Mouse (Mus musculus): ENCODE measurements around the gene Abcc8. TPM values are rescaled to one million over a fixed set of nuclear protein-coding genes. Genes with fewer than 3 reads are reported as not detected.
"Not testable (repeated sequence)": the region's sequence is repeated elsewhere in the genome, so short reads cannot be mapped to it uniquely, and the experiment has no call there.

The Abcc8 gene
- polyA plus RNA-seq, 1 experiment from 2014 or later = 5.3 TPM

DNA sequence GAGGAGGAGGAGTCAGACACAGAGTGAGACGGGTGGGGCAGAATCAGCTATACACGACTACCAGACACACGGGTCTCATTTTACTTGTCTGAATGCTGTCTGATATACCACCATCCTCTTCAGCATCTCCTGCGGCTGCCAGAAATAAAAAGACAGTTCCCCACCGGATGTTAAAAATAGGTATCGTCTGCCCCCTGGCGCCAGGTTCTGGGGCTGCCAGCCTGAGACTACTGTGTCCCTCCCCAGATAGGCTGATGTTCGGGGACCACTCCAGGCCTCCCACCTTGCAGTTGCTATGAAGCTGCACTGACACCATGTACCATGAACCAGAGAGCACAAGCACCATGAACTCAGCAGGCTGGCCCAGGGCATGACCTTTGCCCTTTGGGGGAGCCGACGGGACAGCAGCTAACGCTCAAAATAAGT is 24.2 kb upstream of the Abcc8 start:
- no peak overlapping the region for H3K9ac ChIP-seq (ENCODE audit: low read length)
- no peaks in the 10 kb centered on the region for H3K27me3 ChIP-seq (ENCODE audit: control insufficient read depth, insufficient read depth, low read length)
- no peak overlapping the region for H3K4me3 ChIP-seq (ENCODE audit: low read depth, low read length)
- peak; percentile 56 for DNase-seq (ENCODE audit: low spot score)
- no peak overlapping the region for H3K27ac ChIP-seq (ENCODE audit: low read depth, low read length)
- no peaks in the 10 kb centered on the region for H3K36me3 ChIP-seq (ENCODE audit: control insufficient read depth, insufficient read depth, low read length)
- no peaks in the 10 kb centered on the region for H3K4me1 ChIP-seq (ENCODE audit: control insufficient read depth, insufficient read depth, low read length)
- WGBS = 49% methylated on average over 11 of the region's 11 CpGs
- ATAC-seq (ENCODE audit: insufficient read depth, low FRiP score, low TSS enrichment) = no peak
- H3K9me3 ChIP-seq (ENCODE audit: control insufficient read depth, low read length) = no peaks in the 10 kb centered on the region
- H3K4me2 ChIP-seq (ENCODE audit: low read depth) = no peak overlapping the region

DNA sequence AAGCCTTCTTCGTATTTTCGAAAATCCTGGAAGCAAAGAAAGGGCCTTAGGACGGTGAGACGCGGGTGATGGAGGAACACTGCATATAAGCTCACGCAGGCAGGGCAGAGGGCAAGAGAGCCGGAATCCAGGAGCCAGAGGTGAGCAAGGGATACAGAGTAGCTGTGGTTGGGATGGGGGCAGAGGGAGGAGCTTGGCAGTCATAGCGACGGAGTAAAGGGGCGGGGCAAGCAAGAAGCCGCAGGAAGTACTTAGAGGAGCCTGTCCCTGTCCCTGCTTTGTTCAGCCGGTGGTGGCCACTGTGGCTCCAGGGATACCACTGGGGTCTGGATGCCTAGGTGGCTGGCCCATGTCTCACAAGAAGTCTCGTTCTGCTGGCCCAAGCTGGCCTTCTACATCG is 21.8 kb upstream of the Abcc8 start:
- Histone ChIP-seq H3K27ac (ENCODE audit: low read depth, low read length) (no peak overlapping the region), H3K4me3 (ENCODE audit: low read depth, low read length) (no peak overlapping the region), H3K4me1 (ENCODE audit: control insufficient read depth, insufficient read depth, low read length) (no peaks in the 10 kb centered on the region), H3K4me2 (ENCODE audit: low read depth) (no peak overlapping the region), H3K9me3 (ENCODE audit: control insufficient read depth, low read length) (no peaks in the 10 kb centered on the region), H3K27me3 (ENCODE audit: control insufficient read depth, insufficient read depth, low read length) (no peaks in the 10 kb centered on the region), H3K9ac (ENCODE audit: low read length) (peak overlapping the region; percentile 30), H3K36me3 (ENCODE audit: control insufficient read depth, insufficient read depth, low read length) (no peaks in the 10 kb centered on the region)
- ATAC-seq (ENCODE audit: insufficient read depth, low FRiP score, low TSS enrichment) (peak; percentile 55; the same call in 1 of the 2 replicates), DNase-seq (ENCODE audit: low spot score) (peak; percentile 70)
- 11% methylated on average over 14 of the region's 14 CpGs for WGBS

DNA sequence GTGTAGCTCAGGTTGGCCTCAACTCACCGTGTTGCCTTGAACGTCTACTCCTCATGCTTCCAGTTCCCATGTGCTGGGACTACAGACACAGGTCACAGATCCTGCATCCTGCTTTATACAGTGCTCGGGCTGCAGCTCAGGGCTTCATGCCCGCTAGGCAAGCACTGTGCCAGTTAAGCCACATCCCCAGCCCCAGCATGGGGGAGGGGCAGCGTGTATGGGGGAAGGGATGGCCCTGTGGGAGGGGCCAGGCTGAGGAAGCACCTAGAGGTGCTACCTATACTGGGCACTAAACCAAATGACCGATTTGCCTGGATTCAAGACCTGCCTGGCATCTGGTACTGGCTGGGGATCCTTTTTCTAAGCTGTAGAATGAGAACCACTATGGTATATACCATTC is 20.2 kb upstream of the Abcc8 start:
- 78% methylated on average over 6 of the region's 6 CpGs for WGBS
- no peak overlapping the region for H3K4me3 ChIP-seq (ENCODE audit: low read depth, low read length)
- no peak for DNase-seq (ENCODE audit: low spot score)
- no peak overlapping the region for H3K9ac ChIP-seq (ENCODE audit: low read length)
- no peaks in the 10 kb centered on the region for H3K9me3 ChIP-seq (ENCODE audit: control insufficient read depth, low read length)
- no peaks in the 10 kb centered on the region for H3K36me3 ChIP-seq (ENCODE audit: control insufficient read depth, insufficient read depth, low read length)
- H3K27me3 ChIP-seq (ENCODE audit: control insufficient read depth, insufficient read depth, low read length) = no peaks in the 10 kb centered on the region
- ATAC-seq (ENCODE audit: insufficient read depth, low FRiP score, low TSS enrichment) = no peak
- H3K4me2 ChIP-seq (ENCODE audit: low read depth) = no peak overlapping the region
- H3K4me1 ChIP-seq (ENCODE audit: control insufficient read depth, insufficient read depth, low read length) = no peaks in the 10 kb centered on the region
- H3K27ac ChIP-seq (ENCODE audit: low read depth, low read length) = no peak overlapping the region

DNA sequence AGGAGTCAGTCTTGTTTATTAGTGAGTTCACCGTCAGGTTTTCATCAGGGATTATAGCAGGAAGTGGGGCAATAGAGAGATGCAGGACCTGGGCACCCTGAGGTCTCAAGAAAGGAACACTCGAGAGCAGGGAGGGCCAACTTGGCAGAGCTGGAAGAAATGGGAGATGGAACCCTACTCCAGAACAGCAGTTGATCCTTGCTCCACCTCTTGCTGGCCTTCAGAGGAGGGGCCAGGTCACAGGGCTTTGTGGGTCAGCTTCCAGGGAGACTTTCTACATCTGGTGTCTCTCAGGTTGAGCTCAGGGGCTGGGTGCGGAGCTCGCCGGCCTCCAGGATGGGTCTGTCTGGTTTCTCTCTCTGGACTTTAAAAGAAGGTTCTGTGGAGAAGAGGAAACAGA is 15.5 kb upstream of the Abcc8 start:
- Histone ChIP-seq H3K27ac (ENCODE audit: low read depth, low read length) (no peak overlapping the region), H3K9me3 (ENCODE audit: control insufficient read depth, low read length) (no peaks in the 10 kb centered on the region), H3K36me3 (ENCODE audit: control insufficient read depth, insufficient read depth, low read length) (no peaks in the 10 kb centered on the region), H3K27me3 (ENCODE audit: control insufficient read depth, insufficient read depth, low read length) (no peaks in the 10 kb centered on the region), H3K4me3 (ENCODE audit: low read depth, low read length) (no peak overlapping the region), H3K4me2 (ENCODE audit: low read depth) (no peak overlapping the region), H3K9ac (ENCODE audit: low read length) (no peak overlapping the region), H3K4me1 (ENCODE audit: control insufficient read depth, insufficient read depth, low read length) (no peaks in the 10 kb centered on the region)
- ATAC-seq (ENCODE audit: insufficient read depth, low FRiP score, low TSS enrichment) = no peak
- no peak for DNase-seq (ENCODE audit: low spot score)
- WGBS = 85% methylated on average over 5 of the region's 5 CpGs

DNA sequence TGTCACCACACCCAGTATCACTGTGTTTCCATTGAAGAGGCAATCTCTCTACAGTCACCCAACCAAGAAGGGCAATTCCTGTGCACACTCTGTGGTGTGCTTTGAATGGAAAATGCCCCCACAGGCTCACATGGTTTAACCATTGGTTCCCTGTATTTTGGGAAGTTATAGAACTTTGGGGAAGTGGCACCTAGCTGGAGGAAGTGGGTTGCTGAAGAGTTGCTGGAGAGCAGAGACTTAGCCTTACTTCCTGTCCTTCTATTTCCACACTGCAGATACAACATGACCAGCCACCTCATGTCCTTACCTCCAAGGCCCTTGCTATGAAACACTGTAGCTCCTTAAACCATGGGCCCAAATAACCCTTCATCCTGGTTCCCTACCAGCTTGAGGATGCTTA is 4.4 kb upstream of the Abcc8 start:
- H3K4me1 ChIP-seq (ENCODE audit: control insufficient read depth, insufficient read depth, low read length) = peaks cover 3% of the 10 kb centered on the region; the same call in 1 of the 2 replicates
- ATAC-seq (ENCODE audit: insufficient read depth, low FRiP score, low TSS enrichment) (no peak), DNase-seq (ENCODE audit: low spot score) (no peak)
- H3K27me3 ChIP-seq (ENCODE audit: control insufficient read depth, insufficient read depth, low read length) = peaks cover 18% of the 10 kb centered on the region
- H3K4me2 ChIP-seq (ENCODE audit: low read depth) = no peak overlapping the region
- no peak overlapping the region for H3K4me3 ChIP-seq (ENCODE audit: low read depth, low read length)
- no peak overlapping the region for H3K27ac ChIP-seq (ENCODE audit: low read depth, low read length)
- no peak overlapping the region for H3K9ac ChIP-seq (ENCODE audit: low read length)
- no peaks in the 10 kb centered on the region for H3K36me3 ChIP-seq (ENCODE audit: control insufficient read depth, insufficient read depth, low read length)
- H3K9me3 ChIP-seq (ENCODE audit: control insufficient read depth, low read length) = no peaks in the 10 kb centered on the region

DNA sequence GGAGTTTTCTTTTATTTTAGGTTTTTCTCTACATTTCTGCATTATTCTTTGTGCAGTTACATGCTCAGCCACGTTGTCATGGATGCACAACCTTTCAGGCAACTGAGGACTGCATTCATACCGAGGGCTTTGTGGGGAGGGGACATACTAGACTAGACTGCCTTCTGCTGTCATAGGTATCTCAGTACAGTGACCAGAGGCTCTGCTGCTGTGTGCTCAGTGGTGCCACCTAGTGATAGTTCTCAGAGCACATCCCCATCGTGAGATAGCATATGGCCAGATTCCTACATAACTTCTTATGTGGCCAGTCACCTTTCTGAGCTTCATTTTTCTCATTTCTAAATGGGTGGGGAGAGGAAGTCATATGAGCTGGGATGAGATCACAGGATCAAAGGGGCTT is 1.8 kb upstream of the Abcc8 start:
- no peak for ATAC-seq (ENCODE audit: insufficient read depth, low FRiP score, low TSS enrichment)
- no peaks in the 10 kb centered on the region for H3K9me3 ChIP-seq (ENCODE audit: control insufficient read depth, low read length)
- no peak overlapping the region for H3K4me3 ChIP-seq (ENCODE audit: low read depth, low read length)
- no peak overlapping the region for H3K4me2 ChIP-seq (ENCODE audit: low read depth)
- H3K27me3 ChIP-seq (ENCODE audit: control insufficient read depth, insufficient read depth, low read length) = peaks cover 29% of the 10 kb centered on the region
- H3K4me1 ChIP-seq (ENCODE audit: control insufficient read depth, insufficient read depth, low read length) = peaks cover 3% of the 10 kb centered on the region; the same call in 1 of the 2 replicates
- 3% methylated on average over 3 of the region's 3 CpGs for WGBS
- peak; percentile 60 for DNase-seq (ENCODE audit: low spot score)
- H3K27ac ChIP-seq (ENCODE audit: low read depth, low read length) = no peak overlapping the region
- H3K36me3 ChIP-seq (ENCODE audit: control insufficient read depth, insufficient read depth, low read length) = no peaks in the 10 kb centered on the region
- H3K9ac ChIP-seq (ENCODE audit: low read length) = no peak overlapping the region

DNA sequence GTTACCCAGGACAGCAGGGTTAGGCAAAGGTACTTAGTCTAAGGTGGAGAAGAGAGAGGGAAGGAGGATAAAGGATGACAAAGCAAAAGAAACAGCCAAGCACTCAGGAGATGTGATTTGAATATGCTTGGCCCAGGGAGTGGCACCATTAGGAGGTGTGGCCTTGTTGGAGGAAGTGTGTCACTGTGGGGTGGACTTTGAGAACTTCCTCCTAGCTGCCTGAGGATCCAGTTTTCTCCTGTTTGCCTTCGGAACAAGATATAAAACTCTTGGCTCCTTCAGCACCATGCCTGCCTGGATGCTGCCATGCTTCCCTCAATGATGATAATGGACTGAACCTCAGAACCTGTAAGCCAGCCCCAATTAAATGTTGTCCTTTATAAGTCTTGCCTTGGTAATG is 10.9 kb downstream of the Abcc8 start:
- H3K4me1 ChIP-seq (ENCODE audit: control insufficient read depth, insufficient read depth, low read length); H3K4me3 ChIP-seq (ENCODE audit: low read depth, low read length); H3K4me2 ChIP-seq (ENCODE audit: low read depth); H3K27me3 ChIP-seq (ENCODE audit: control insufficient read depth, insufficient read depth, low read length); ATAC-seq (ENCODE audit: insufficient read depth, low FRiP score, low TSS enrichment); H3K27ac ChIP-seq (ENCODE audit: low read depth, low read length); H3K9me3 ChIP-seq (ENCODE audit: control insufficient read depth, low read length); H3K36me3 ChIP-seq (ENCODE audit: control insufficient read depth, insufficient read depth, low read length); H3K9ac ChIP-seq (ENCODE audit: low read length); DNase-seq (ENCODE audit: low spot score): not testable (repeated sequence)
- 91% methylated on average over 1 of the region's 1 CpGs for WGBS

DNA sequence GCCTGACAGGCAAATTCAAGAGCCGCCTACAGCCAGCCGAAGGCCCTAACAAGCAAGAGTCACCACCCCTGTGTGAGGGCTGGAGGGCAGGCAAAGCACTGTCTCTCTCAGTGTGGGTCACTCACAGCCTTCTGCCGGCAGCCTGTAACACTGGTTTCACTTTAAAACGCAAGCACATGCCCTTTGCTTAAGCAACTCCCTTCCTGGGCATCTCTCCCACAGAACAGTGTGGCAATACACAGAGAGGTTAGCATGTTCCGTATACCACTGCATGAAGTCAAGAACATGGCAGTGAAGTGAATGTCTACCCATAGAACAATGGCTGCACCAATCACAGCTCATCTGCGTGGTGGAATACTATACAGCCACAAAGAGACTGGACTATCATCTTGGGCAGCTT is 11.4 kb downstream of the Abcc8 start:
- DNase-seq (ENCODE audit: low spot score) = no peak
- H3K27me3 ChIP-seq (ENCODE audit: control insufficient read depth, insufficient read depth, low read length) = no peaks in the 10 kb centered on the region
- H3K4me1 ChIP-seq (ENCODE audit: control insufficient read depth, insufficient read depth, low read length) = no peaks in the 10 kb centered on the region
- H3K9ac ChIP-seq (ENCODE audit: low read length) = no peak overlapping the region
- no peak overlapping the region for H3K4me2 ChIP-seq (ENCODE audit: low read depth)
- H3K36me3 ChIP-seq (ENCODE audit: control insufficient read depth, insufficient read depth, low read length) = no peaks in the 10 kb centered on the region
- no peak overlapping the region for H3K27ac ChIP-seq (ENCODE audit: low read depth, low read length)
- H3K9me3 ChIP-seq (ENCODE audit: control insufficient read depth, low read length) = no peaks in the 10 kb centered on the region
- H3K4me3 ChIP-seq (ENCODE audit: low read depth, low read length) = no peak overlapping the region
- 94% methylated on average over 6 of the region's 6 CpGs for WGBS
- ATAC-seq (ENCODE audit: insufficient read depth, low FRiP score, low TSS enrichment) = no peak

DNA sequence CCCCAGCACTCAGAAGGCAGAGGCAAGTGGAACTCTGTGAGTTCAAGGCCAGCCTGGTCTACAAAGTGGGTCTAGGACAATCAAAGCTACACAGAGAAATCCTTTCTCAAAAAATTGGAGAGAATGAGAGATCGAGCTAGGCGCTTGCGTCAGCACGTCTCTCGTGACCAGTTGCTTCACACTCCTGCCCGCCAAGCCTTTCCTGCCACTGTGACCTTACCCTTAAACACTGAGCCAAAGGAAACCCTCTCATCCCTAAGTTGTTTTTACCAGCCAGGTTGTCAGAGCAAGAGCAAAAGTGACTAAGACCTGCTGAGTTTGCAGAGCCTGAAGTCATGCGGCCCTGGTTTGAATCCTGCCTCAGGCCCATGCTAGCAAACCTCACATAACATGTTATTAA is 11.9 kb downstream of the Abcc8 start:
- no peaks in the 10 kb centered on the region for H3K4me1 ChIP-seq (ENCODE audit: control insufficient read depth, insufficient read depth, low read length)
- 93% methylated on average over 7 of the region's 7 CpGs for WGBS
- DNase-seq (ENCODE audit: low spot score) (no peak), ATAC-seq (ENCODE audit: insufficient read depth, low FRiP score, low TSS enrichment) (no peak)
- no peaks in the 10 kb centered on the region for H3K27me3 ChIP-seq (ENCODE audit: control insufficient read depth, insufficient read depth, low read length)
- H3K27ac ChIP-seq (ENCODE audit: low read depth, low read length) = no peak overlapping the region
- no peaks in the 10 kb centered on the region for H3K36me3 ChIP-seq (ENCODE audit: control insufficient read depth, insufficient read depth, low read length)
- H3K4me3 ChIP-seq (ENCODE audit: low read depth, low read length) = no peak overlapping the region
- H3K9ac ChIP-seq (ENCODE audit: low read length) = no peak overlapping the region
- H3K4me2 ChIP-seq (ENCODE audit: low read depth) = no peak overlapping the region
- H3K9me3 ChIP-seq (ENCODE audit: control insufficient read depth, low read length) = no peaks in the 10 kb centered on the region

Measured in neural tube, embryonic 11.5 days (tissue).